Mouse (Mus musculus) heart, embryonic 16.5 days (tissue): ENCODE results near the gene Ankrd60. TPM values are rescaled to one million over a fixed set of nuclear protein-coding genes. Genes with fewer than 3 reads are reported as not detected.

ENCODE experiments used
- ATAC-seq: fragments of 200-750 bp; cut with Nextera tagmentation; replicated peaks from 2 replicates; pipeline ENCODE4 v1.8.0; 2017; ENCODE audit warnings: moderate number of reproducible peaks; ENCODE audit not compliant: insufficient read depth, low FRiP score; ENCODE audit errors: extremely low read depth
- H3K27ac ChIP-seq: fragments of 300-500 bp; sonication (generic); 2 replicates; pipeline ENCODE4 v1.5.1; 2014; ENCODE audit warnings: mild to moderate bottlenecking, low read length, control low read depth, moderate library complexity
- H3K27me3 ChIP-seq: fragments of 300-500 bp; sonication (generic); 2 replicates; pipeline ENCODE4 v1.6.1; 2014; ENCODE audit warnings: low read length, mixed read lengths; ENCODE audit not compliant: control insufficient read depth, insufficient read depth
- H3K36me3 ChIP-seq: fragments of 300-500 bp; sonication (generic); 2 replicates; pipeline ENCODE4 v1.6.1; 2014; ENCODE audit not compliant: control insufficient read depth, insufficient read depth
- H3K4me1 ChIP-seq: fragments of 300-500 bp; sonication (generic); 2 replicates; pipeline ENCODE4 v1.6.1; 2014; ENCODE audit warnings: low read length, mixed read lengths; ENCODE audit not compliant: control insufficient read depth, insufficient read depth
- H3K4me2 ChIP-seq: fragments of 300-500 bp; sonication (generic); 2 replicates; pipeline ENCODE4 v1.6.1; 2014; ENCODE audit warnings: low read depth, mild to moderate bottlenecking, control low read depth, low read length
- H3K4me3 ChIP-seq: fragments of 300-500 bp; sonication (generic); 2 replicates; pipeline ENCODE4 v1.5.1; 2014; ENCODE audit warnings: mild to moderate bottlenecking, control low read depth, low read length
- H3K9ac ChIP-seq: fragments of 300-500 bp; sonication (generic); 2 replicates; pipeline ENCODE4 v1.6.1; 2014; ENCODE audit warnings: low read length, control low read depth
- H3K9me3 ChIP-seq: fragments of 300-500 bp; sonication (generic); replicated peaks from 2 replicates; pipeline ENCODE4 v1.6.1; 2016; ENCODE audit warnings: low read length; ENCODE audit not compliant: control insufficient read depth
- WGBS: fragments of 180-500 bp; shearing (Covaris S2); extraction: QIAGEN DNeasy Blood & Tissue Kit; methylation state at CpG from one replicate; pipeline ENCODE4 v1.1.7; 2014; 5-methylcytosine and 5-hydroxymethylcytosine counted together
- polyA plus RNA-seq: library from polyadenylated mRNA; unstranded; fragments of >200 nt; fragmentation: Nextera tagmentation; extraction: Ambion mirVana; gene quantifications from 2 replicates; pipeline ENCODE4 v1.2.1, GENCODE M21; 2015

Ankrd60 gene
- polyA plus RNA-seq, 1 experiment from 2014 or later, result not detected

DNA sequence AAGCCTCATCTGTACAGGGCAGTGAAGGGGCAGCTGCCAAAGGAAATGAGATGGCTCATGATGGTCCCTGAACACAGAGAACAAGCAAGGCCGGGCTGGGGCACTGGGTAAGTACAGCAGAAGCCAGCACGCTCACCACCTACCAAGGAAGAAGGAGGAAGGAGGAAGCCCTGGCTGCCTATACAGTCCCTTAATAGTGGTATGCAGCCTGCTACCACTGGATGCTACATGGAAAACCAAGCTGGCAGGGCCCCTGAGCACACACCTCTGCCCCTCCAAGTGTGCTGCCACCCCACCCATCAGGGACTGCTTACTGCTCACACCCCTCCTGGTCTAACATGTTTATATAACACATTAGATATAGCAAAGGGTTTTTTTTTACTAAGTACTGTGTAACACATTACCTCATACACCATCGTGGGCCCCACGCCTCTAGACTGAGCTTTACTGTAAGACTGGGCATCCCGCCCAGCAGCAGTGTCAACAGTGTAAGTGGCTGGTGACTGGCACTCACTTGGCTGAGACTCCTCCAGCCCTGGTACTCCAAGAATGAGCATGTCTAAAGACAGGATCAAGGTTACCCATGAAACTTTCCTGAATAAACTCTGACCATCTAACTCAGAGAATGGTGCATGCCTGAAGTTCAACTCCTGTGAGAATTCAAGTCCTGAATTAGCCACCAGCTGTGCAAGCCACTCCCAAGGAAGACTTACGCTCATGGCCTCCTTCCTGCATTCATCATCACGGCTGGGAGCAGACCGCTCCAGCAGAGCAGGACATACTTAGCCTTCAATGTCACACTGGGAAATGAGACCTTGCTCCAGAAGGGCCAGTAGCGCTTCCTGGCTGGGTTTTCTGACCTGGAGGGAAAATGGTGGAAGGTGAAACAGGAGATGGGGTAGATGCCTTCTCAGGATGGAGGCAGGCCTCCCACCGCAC, 30.1 kb upstream of the Ankrd60 start:
- H3K36me3 ChIP-seq, result peaks cover 6% of the 10 kb centered on the region
- H3K9ac ChIP-seq, result no peak overlapping the region
- ATAC-seq, result peak; percentile 97
- 45% methylated on average over 10 of the region's 10 CpGs for WGBS
- no peak overlapping the region for H3K4me3 ChIP-seq
- no peaks in the 10 kb centered on the region for H3K9me3 ChIP-seq
- H3K4me1 ChIP-seq, result peaks cover 14% of the 10 kb centered on the region
- peak overlapping the region; percentile 63 for H3K27ac ChIP-seq
- no peaks in the 10 kb centered on the region for H3K27me3 ChIP-seq
- peak overlapping the region; percentile 3; the same call in 1 of the 2 replicates for H3K4me2 ChIP-seq

DNA sequence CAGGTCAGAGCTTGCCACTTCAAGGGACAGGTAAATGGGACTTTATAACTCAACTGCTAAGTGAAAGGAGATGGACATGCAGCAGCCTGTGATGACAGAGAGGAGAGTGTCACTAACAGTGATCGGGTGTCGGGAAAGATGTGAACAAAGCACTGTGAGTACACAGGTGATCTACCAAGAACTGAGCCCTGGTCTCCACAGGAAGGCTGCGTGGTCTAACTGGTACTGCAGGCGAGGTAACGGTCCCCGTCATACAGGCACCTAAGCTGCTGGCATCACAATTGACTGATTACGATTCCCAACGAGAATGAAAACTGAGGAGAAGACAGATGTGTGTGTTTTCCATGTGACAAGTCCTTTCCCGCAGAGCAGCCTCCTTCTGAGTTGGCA, 28.2 kb upstream of the Ankrd60 start:
- Histone ChIP-seq H3K4me3 (no peak overlapping the region), H3K36me3 (peaks cover 14% of the 10 kb centered on the region), H3K27me3 (no peaks in the 10 kb centered on the region), H3K27ac (no peak overlapping the region), H3K4me1 (peaks cover 14% of the 10 kb centered on the region), H3K9ac (no peak overlapping the region), H3K9me3 (peaks cover 5% of the 10 kb centered on the region), H3K4me2 (no peak overlapping the region)
- 83% methylated on average over 9 of the region's 9 CpGs for WGBS
- no peak for ATAC-seq

DNA sequence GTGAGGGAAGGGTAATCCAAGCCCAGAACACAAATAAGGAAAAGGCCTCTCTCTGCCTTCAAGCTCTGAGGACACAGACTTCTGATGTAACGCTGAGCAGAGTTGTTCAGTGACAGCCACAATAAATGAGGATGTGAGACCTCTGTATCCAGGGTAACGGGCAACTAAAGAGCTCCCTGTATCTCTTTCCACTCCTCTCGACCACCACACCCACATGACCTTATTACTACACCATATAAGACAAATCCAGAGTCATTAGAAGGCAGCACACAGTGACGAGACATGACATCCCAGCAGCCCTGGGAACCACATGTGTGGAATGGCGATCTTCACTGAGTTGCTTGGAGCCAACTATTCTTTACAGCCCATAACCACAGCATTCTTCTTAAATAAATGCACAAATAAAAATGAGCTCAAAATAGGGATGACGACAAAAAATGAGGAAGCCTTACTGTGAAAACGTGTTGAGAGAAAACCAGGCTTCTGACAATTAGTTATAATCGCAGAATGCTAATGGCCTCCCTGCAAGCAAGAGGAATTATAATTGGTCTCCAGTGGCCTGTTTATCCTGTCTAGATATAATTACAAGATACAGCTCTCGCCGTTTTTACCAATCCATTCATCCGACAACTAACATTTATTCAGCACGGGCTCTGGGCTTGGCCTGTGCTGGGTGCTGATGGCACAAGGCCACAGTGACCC, 27.7 kb upstream of the Ankrd60 start:
- WGBS, result 78% methylated on average over 12 of the region's 12 CpGs
- Histone ChIP-seq H3K27me3 (no peaks in the 10 kb centered on the region), H3K4me3 (no peak overlapping the region), H3K9ac (no peak overlapping the region), H3K27ac (no peak overlapping the region), H3K4me1 (peaks cover 14% of the 10 kb centered on the region), H3K9me3 (peaks cover 5% of the 10 kb centered on the region), H3K4me2 (no peak overlapping the region), H3K36me3 (peaks cover 20% of the 10 kb centered on the region)
- no peak for ATAC-seq

DNA sequence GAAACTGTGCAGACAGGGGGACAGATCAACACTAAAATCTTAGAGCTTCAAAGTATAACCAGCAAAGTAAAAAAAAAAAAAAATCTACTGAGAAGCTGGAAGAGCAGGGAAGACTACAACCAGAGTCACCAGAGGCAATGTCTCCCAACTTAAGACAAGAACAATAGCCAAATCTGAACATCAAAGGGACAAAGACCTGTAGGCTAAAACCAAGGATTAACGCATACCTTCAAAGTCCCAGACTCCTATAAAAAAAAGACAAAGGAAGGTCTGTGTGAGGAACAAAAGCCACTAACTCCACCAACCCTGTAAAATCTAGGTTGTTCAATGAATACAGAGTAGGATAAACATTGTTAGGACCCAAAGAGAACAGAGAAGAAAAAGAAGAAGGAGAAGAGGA, 23.7 kb upstream of the Ankrd60 start:
- H3K27me3 ChIP-seq, result no peaks in the 10 kb centered on the region
- H3K4me1 ChIP-seq, result no peaks in the 10 kb centered on the region
- no peak overlapping the region for H3K4me3 ChIP-seq
- no peak for ATAC-seq
- no peak overlapping the region for H3K9ac ChIP-seq
- H3K36me3 ChIP-seq, result peaks cover 23% of the 10 kb centered on the region
- H3K27ac ChIP-seq, result no peak overlapping the region
- no peak overlapping the region for H3K4me2 ChIP-seq
- peaks cover 5% of the 10 kb centered on the region for H3K9me3 ChIP-seq
- 92% methylated on average over 1 of the region's 1 CpGs for WGBS

DNA sequence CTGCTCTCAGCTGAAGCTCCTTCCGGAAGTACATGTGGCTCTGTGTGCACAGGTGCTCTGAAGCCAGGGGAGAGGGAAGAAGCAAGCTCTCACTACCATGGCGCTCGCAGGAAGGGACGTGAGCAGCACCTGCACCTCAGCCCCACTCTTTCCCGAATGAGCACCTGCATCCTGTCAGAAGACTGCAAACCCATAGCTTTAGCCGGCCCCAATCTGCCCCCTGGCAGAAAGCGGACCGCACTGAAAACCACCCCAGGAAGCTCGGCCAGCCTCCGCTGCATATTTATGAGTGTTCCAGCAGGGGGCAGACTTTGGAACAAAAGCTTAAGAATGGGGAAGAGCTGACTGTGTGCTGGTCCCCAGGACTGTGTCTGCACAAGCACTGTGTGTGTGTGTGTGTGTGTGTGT, 17.2 kb upstream of the Ankrd60 start:
- Histone ChIP-seq H3K4me1 (no peaks in the 10 kb centered on the region), H3K9me3 (no peaks in the 10 kb centered on the region), H3K36me3 (no peaks in the 10 kb centered on the region; the same call in 1 of the 2 replicates), H3K27ac (no peak overlapping the region), H3K27me3 (no peaks in the 10 kb centered on the region), H3K9ac (no peak overlapping the region), H3K4me3 (no peak overlapping the region), H3K4me2 (no peak overlapping the region)
- WGBS, result 51% methylated on average over 10 of the region's 10 CpGs
- ATAC-seq, result peak; percentile 62

DNA sequence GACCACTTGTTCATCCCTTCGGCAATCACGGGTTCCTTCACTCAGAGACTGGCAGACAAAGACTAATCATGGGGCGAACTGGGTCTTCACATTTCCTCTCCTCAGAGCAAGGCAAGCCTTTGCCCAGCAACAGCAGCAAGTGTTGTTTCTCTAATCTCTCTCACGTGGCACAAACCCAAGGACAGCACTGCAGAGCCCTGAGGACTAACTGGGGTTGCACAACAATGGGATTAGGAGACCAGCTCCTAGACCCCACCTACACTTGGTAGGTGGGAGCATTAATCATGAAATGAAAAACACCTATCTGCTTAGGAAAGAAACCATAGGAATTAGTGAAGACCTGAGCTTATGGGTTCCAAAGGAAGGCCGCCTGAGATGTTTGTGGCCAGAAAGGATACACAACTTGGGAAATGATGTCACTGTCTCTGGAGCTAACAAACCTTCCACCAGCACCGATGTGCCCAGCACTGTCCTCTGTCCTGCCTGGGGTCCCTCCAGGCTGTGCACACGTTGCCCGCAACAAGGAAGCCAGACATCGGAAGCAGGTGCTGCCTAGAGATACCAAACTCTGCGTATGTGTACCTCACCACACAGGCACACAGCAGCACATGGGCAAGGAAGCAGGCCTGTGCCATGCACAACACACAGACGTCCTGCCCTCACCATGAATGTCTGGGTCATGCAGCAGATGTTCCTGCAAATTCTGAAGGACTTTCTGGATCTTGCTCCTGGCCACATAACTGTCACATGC, 16.3 kb upstream of the Ankrd60 start:
- Histone ChIP-seq H3K9me3 (no peaks in the 10 kb centered on the region), H3K9ac (no peak overlapping the region)
- 72% methylated on average over 11 of the region's 11 CpGs for WGBS

DNA sequence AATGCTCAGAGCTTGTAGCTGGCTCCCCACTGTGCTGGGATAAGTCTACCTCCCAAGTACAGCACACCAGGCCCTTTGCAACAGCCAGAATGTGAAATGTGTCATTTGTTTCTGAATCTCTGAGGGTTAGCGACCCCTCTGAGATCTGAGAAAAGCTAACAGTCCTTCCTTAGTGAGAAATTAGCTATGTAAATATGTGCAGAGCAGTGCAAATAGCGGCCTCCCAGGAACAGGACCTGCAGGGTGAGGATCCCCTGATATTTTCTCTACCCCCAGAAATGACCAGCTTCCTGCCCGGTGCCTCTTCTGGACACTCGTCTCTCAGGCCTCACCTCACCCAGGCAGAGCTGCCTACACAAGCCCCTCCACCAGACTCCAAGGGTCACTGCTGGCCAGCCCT, 15.7 kb upstream of the Ankrd60 start:
- peaks cover 2% of the 10 kb centered on the region; the same call in 1 of the 2 replicates for H3K36me3 ChIP-seq
- no peak overlapping the region for H3K4me3 ChIP-seq
- H3K27me3 ChIP-seq, result no peaks in the 10 kb centered on the region
- H3K4me1 ChIP-seq, result no peaks in the 10 kb centered on the region
- no peak overlapping the region for H3K9ac ChIP-seq
- H3K9me3 ChIP-seq, result no peaks in the 10 kb centered on the region
- ATAC-seq, result no peak
- no peak overlapping the region for H3K27ac ChIP-seq
- WGBS, result 74% methylated on average over 4 of the region's 4 CpGs
- H3K4me2 ChIP-seq, result no peak overlapping the region

More for the DNA sequence above, 16.3 kb upstream of the Ankrd60 start:
- no peak overlapping the region for H3K27ac ChIP-seq
- H3K4me1 ChIP-seq, result no peaks in the 10 kb centered on the region
- no peaks in the 10 kb centered on the region; the same call in 1 of the 2 replicates for H3K36me3 ChIP-seq
- no peaks in the 10 kb centered on the region for H3K27me3 ChIP-seq
- 0 out of 2 replicates have a peak, but pooled peaks have one; percentile 42 for ATAC-seq
- no peak overlapping the region for H3K4me2 ChIP-seq
- H3K4me3 ChIP-seq, result no peak overlapping the region

DNA sequence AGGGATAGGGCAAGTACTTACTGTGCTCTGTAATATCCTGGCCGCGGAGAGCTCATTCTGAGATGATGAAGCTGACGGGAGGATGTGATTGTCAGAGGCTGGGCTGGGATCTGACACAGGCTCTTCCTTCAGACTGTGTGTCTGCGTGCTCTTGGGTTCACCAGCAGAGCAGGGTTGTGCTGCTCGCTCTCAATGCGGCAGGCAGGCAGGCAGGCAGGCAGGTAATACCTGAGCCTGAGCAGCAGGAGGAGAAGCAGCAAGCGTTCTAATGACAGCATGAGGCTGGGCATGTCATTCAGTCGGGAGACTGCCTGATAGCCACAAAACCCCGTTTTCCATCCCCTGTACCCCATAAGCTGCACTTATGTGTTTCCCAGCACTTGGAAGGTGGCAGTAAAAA, 14.6 kb upstream of the Ankrd60 start:
- no peaks in the 10 kb centered on the region for H3K9me3 ChIP-seq
- no peak for ATAC-seq
- H3K4me2 ChIP-seq, result no peak overlapping the region
- 77% methylated on average over 9 of the region's 9 CpGs for WGBS
- H3K9ac ChIP-seq, result no peak overlapping the region
- H3K36me3 ChIP-seq, result peaks cover 2% of the 10 kb centered on the region; the same call in 1 of the 2 replicates
- H3K27me3 ChIP-seq, result peaks cover 3% of the 10 kb centered on the region; the same call in 1 of the 2 replicates
- no peaks in the 10 kb centered on the region for H3K4me1 ChIP-seq
- no peak overlapping the region for H3K27ac ChIP-seq
- H3K4me3 ChIP-seq, result no peak overlapping the region
